Mouse (Mus musculus): Measurements from ENCODE around the gene Prkca. TPM values are rescaled to one million over a fixed set of nuclear protein-coding genes. Genes with fewer than 3 reads are reported as not detected.

Prkca gene
- polyA plus RNA-seq, 1 experiment, result 266 TPM

- Histone ChIP-seq H3K4me1 (ENCODE audit: control insufficient read depth, insufficient read depth, low read length) (peaks cover 12% of the 10 kb centered on the region), H3K4me3 (ENCODE audit: insufficient read depth, low read depth, low read length) (no peak overlapping the region), H3K27ac (ENCODE audit: insufficient read depth, low read depth, low read length) (no peak overlapping the region)
- TF ChIP-seq CTCF (IDR thresholded peaks at IDR 0.05; ENCODE audit: insufficient read depth, low read depth, low read length) (no peak), POLR2A (IDR thresholded peaks at IDR 0.05; ENCODE audit: insufficient read depth, low read depth, low read length) (no peak)
- WGBS, result 82% methylated on average over 12 of the region's 12 CpGs
Measured at GRCm38 (mm10) chr11:108294305-108294813, 49.4 kb downstream of the Prkca start.

DNA sequence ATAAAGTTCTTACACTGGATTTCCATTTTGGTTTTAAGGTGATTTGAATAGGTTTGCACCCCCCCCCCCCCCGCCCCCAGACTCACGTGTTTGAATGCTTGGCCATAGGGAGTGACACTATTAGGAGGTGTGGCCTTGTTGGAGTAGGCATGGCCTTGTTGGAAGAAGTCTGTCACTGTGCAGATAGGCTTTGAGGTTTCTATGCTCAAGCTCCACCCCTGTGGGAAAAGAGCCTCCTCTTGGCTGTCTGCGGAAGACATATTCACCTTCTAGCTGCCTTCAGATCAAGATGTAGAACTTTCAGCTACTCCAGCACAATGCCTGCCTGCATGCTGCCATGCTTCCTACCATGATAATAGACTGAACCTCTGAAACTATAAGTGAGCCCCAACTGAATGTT, 49.9 kb downstream of the Prkca start:
- TF ChIP-seq CTCF (IDR thresholded peaks at IDR 0.05; ENCODE audit: insufficient read depth, low read depth, low read length), result no peak
- peaks cover 13% of the 10 kb centered on the region for H3K4me1 ChIP-seq (ENCODE audit: control insufficient read depth, insufficient read depth, low read length)
- H3K4me3 ChIP-seq (ENCODE audit: insufficient read depth, low read depth, low read length), result no peak overlapping the region
- WGBS, result 60% methylated on average over 3 of the region's 3 CpGs
- no peak overlapping the region for H3K27ac ChIP-seq (ENCODE audit: insufficient read depth, low read depth, low read length)

- peaks cover 15% of the 10 kb centered on the region for H3K4me1 ChIP-seq (ENCODE audit: control insufficient read depth, insufficient read depth, low read length)
- no peak overlapping the region for H3K27ac ChIP-seq (ENCODE audit: insufficient read depth, low read depth, low read length)
- no peak overlapping the region for H3K4me3 ChIP-seq (ENCODE audit: insufficient read depth, low read depth, low read length)
- 83% methylated on average over 5 of the region's 5 CpGs for WGBS
- no peak for TF ChIP-seq POLR2A (IDR thresholded peaks at IDR 0.05; ENCODE audit: insufficient read depth, low read depth, low read length)
- no peak for TF ChIP-seq CTCF (IDR thresholded peaks at IDR 0.05; ENCODE audit: insufficient read depth, low read depth, low read length)
Measured at GRCm38 (mm10) chr11:108289192-108289591, 54.5 kb downstream of the Prkca start.

- no peak overlapping the region for H3K4me3 ChIP-seq (ENCODE audit: insufficient read depth, low read depth, low read length)
- 52% methylated on average over 2 of the region's 2 CpGs for WGBS
- no peak overlapping the region for H3K27ac ChIP-seq (ENCODE audit: insufficient read depth, low read depth, low read length)
- TF ChIP-seq CTCF (IDR thresholded peaks at IDR 0.05; ENCODE audit: insufficient read depth, low read depth, low read length) (no peak), POLR2A (IDR thresholded peaks at IDR 0.05; ENCODE audit: insufficient read depth, low read depth, low read length) (no peak)
- H3K4me1 ChIP-seq (ENCODE audit: control insufficient read depth, insufficient read depth, low read length), result peaks cover 15% of the 10 kb centered on the region
Measured at GRCm38 (mm10) chr11:108287321-108287720, 56.4 kb downstream of the Prkca start.

DNA sequence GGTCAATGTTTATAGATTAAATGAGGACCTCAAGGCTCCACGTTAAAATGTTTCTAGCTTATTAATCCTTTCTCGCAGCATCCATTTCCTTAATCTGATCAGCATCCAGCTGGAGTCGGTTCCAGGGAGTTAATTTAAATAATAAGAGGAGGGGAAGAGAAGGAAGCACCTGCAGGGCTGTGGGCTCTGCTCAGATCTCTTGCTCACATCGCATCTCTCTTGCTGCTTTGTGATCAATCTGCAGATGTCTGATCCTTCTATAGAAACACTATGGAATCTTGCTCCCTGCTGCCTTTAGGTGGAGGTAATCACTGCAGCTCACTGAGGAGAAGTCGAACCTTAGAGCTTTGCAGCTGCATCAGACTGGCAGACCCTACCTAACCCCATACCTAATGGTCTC, 58.7 kb downstream of the Prkca start:
- H3K27ac ChIP-seq (ENCODE audit: insufficient read depth, low read depth, low read length), result no peak overlapping the region
- 30% methylated on average over 5 of the region's 5 CpGs for WGBS
- no peak overlapping the region for H3K4me3 ChIP-seq (ENCODE audit: insufficient read depth, low read depth, low read length)
- peaks cover 8% of the 10 kb centered on the region for H3K4me1 ChIP-seq (ENCODE audit: control insufficient read depth, insufficient read depth, low read length)
- no peak for TF ChIP-seq POLR2A (IDR thresholded peaks at IDR 0.05; ENCODE audit: insufficient read depth, low read depth, low read length)
- TF ChIP-seq CTCF (IDR thresholded peaks at IDR 0.05; ENCODE audit: insufficient read depth, low read depth, low read length), result no peak

DNA sequence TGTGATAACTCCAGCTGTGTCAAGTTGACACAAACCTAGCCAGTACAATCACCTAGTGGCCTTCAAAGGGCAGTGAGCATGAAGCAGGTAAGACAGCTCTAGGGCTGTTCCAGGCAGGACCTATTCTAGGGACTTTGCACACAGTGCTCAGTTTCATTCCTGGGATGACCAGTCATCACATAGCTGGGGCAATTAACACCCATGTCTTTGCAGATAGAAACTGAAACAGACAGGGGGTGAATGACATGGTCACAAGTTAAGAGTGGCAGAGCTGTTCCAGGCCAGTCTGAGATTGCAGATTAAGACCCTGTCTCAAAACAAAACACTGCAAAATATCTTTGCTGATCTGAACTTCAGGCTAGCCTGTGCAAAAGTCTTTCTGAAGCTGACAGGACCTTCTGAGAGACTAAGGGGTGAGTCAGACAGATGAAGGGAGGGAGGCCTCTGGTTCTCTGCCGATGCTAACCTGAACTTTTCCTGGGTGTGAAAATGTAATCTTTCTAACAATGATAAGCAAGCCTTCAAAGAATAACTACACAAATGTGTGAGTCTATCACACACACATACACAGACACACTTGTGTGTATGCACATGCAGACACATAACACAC, 60.8 kb downstream of the Prkca start:
- 29% methylated on average over 1 of the region's 1 CpGs for WGBS
- H3K27ac ChIP-seq (ENCODE audit: insufficient read depth, low read depth, low read length), result no peak overlapping the region
- no peak overlapping the region for H3K4me3 ChIP-seq (ENCODE audit: insufficient read depth, low read depth, low read length)
- H3K4me1 ChIP-seq (ENCODE audit: control insufficient read depth, insufficient read depth, low read length), result peaks cover 7% of the 10 kb centered on the region
- TF ChIP-seq POLR2A (IDR thresholded peaks at IDR 0.05; ENCODE audit: insufficient read depth, low read depth, low read length), result no peak
- TF ChIP-seq CTCF (IDR thresholded peaks at IDR 0.05; ENCODE audit: insufficient read depth, low read depth, low read length), result no peak

DNA sequence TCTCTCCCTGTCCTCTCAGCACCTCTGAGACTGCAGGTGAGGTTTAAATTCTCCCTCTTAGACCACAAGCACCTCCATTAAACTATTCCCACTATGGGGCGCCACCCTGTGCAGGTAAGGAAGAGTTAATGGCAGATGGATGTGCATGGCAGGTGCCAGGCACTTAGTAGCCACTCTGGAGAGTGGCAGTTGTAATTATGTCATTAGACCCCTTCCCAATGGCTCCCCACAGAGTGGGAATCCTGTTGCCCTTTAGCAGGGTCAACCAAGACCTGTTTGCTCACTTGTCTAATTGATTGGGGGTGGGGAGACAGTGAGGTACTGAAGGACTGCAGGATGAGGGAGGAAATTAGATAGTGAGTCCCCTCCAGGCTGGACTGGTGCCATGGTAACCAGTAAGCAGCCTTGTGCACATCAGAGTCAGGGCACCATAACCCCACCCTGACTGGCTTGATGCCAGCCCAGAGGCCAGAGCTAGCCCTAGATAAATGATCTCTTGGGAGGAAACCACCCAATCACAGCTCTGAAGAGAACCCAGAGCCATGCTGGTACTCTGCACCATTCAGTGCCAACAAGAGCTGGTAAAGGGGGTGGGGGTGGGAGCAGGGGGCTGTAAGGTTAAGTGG, 63.9 kb downstream of the Prkca start:
- no peak overlapping the region for H3K4me3 ChIP-seq (ENCODE audit: insufficient read depth, low read depth, low read length)
- TF ChIP-seq CTCF (IDR thresholded peaks at IDR 0.05; ENCODE audit: insufficient read depth, low read depth, low read length), result no peak
- TF ChIP-seq POLR2A (IDR thresholded peaks at IDR 0.05; ENCODE audit: insufficient read depth, low read depth, low read length), result no peak
- peaks cover 15% of the 10 kb centered on the region for H3K4me1 ChIP-seq (ENCODE audit: control insufficient read depth, insufficient read depth, low read length)
- H3K27ac ChIP-seq (ENCODE audit: insufficient read depth, low read depth, low read length), result no peak overlapping the region
- WGBS, result 96% methylated on average over 1 of the region's 1 CpGs

GRCm38 (mm10) chr11:108277096-108277495, 66.6 kb downstream of the Prkca start:
- WGBS, result 49% methylated on average over 8 of the region's 8 CpGs
- TF ChIP-seq CTCF (IDR thresholded peaks at IDR 0.05; ENCODE audit: insufficient read depth, low read depth, low read length) (no peak), POLR2A (IDR thresholded peaks at IDR 0.05; ENCODE audit: insufficient read depth, low read depth, low read length) (no peak)
- Histone ChIP-seq H3K4me3 (ENCODE audit: insufficient read depth, low read depth, low read length) (no peak overlapping the region), H3K4me1 (ENCODE audit: control insufficient read depth, insufficient read depth, low read length) (peaks cover 19% of the 10 kb centered on the region), H3K27ac (ENCODE audit: insufficient read depth, low read depth, low read length) (no peak overlapping the region)

- TF ChIP-seq POLR2A (IDR thresholded peaks at IDR 0.05; ENCODE audit: insufficient read depth, low read depth, low read length), result no peak
- no peak for TF ChIP-seq CTCF (IDR thresholded peaks at IDR 0.05; ENCODE audit: insufficient read depth, low read depth, low read length)
- WGBS, result 38% methylated on average over 2 of the region's 2 CpGs
Measured at GRCm38 (mm10) chr11:108276148-108276547, 67.6 kb downstream of the Prkca start.

More at GRCm38 (mm10) chr11:108276148-108276547, 67.6 kb downstream of the Prkca start:
- Histone ChIP-seq H3K4me3 (ENCODE audit: insufficient read depth, low read depth, low read length) (no peak overlapping the region), H3K4me1 (ENCODE audit: control insufficient read depth, insufficient read depth, low read length) (peaks cover 25% of the 10 kb centered on the region), H3K27ac (ENCODE audit: insufficient read depth, low read depth, low read length) (no peak overlapping the region)

Measured in olfactory bulb, adult 2 months (tissue).